Mouse (Mus musculus): ENCODE measurements around the gene Rsph6a. TPM values are rescaled to one million over a fixed set of nuclear protein-coding genes. Genes with fewer than 3 reads are reported as not detected.

The Rsph6a gene
- polyA plus RNA-seq, 1 experiment from 2014 or later = not detected

GRCm38 (mm10) chr7:19103741-19104140 is 49.3 kb downstream of the Rsph6a start:
- no peak overlapping the region for H3K4me3 ChIP-seq (ENCODE audit: low read depth, low read length)
- no peaks in the 10 kb centered on the region for H3K27me3 ChIP-seq (ENCODE audit: control insufficient read depth, insufficient read depth, low read length)
- 0 out of 2 replicates have a peak, but pooled peaks cover 3% of the 10 kb centered on the region for H3K4me1 ChIP-seq (ENCODE audit: control insufficient read depth, insufficient read depth, low read length)
- H3K36me3 ChIP-seq (ENCODE audit: control insufficient read depth, insufficient read depth, low read length) = no peaks in the 10 kb centered on the region
- no peak for ATAC-seq (replicated peaks; ENCODE audit: insufficient number of reproducible peaks, low FRiP score, low TSS enrichment)
- H3K9ac ChIP-seq (ENCODE audit: low read depth, low read length) = no peak overlapping the region
- peaks cover 7% of the 10 kb centered on the region for H3K9me3 ChIP-seq (replicated peaks; ENCODE audit: control insufficient read depth, low read length)
- no peak overlapping the region for H3K4me2 ChIP-seq
- no peak overlapping the region for H3K27ac ChIP-seq (ENCODE audit: low read depth, low read length)

- no peak overlapping the region for H3K27ac ChIP-seq (ENCODE audit: low read depth, low read length)
- H3K36me3 ChIP-seq (ENCODE audit: control insufficient read depth, insufficient read depth, low read length) = no peaks in the 10 kb centered on the region
- H3K9ac ChIP-seq (ENCODE audit: low read depth, low read length) = no peak overlapping the region
- H3K9me3 ChIP-seq (replicated peaks; ENCODE audit: control insufficient read depth, low read length) = peaks cover 7% of the 10 kb centered on the region
- no peak overlapping the region for H3K4me3 ChIP-seq (ENCODE audit: low read depth, low read length)
- no peak overlapping the region for H3K4me2 ChIP-seq
- no peak for ATAC-seq (replicated peaks; ENCODE audit: insufficient number of reproducible peaks, low FRiP score, low TSS enrichment)
- 0 out of 2 replicates have a peak, but pooled peaks cover 3% of the 10 kb centered on the region for H3K4me1 ChIP-seq (ENCODE audit: control insufficient read depth, insufficient read depth, low read length)
- H3K27me3 ChIP-seq (ENCODE audit: control insufficient read depth, insufficient read depth, low read length) = no peaks in the 10 kb centered on the region
- WGBS (ENCODE audit: insufficient replicate concordance) = 68% methylated on average over 2 of the region's 2 CpGs
These were observed 50.0 kb downstream of the Rsph6a start for GRCm38 (mm10) chr7:19104486-19104885.

GRCm38 (mm10) chr7:19107436-19107835 is 52.9 kb downstream of the Rsph6a start:
- Histone ChIP-seq H3K4me1 (ENCODE audit: control insufficient read depth, insufficient read depth, low read length) (0 out of 2 replicates have a peak, but pooled peaks cover 3% of the 10 kb centered on the region), H3K9ac (ENCODE audit: low read depth, low read length) (no peak overlapping the region), H3K4me2 (no peak overlapping the region), H3K27ac (ENCODE audit: low read depth, low read length) (no peak overlapping the region), H3K36me3 (ENCODE audit: control insufficient read depth, insufficient read depth, low read length) (no peaks in the 10 kb centered on the region), H3K9me3 (replicated peaks; ENCODE audit: control insufficient read depth, low read length) (peaks cover 7% of the 10 kb centered on the region), H3K4me3 (ENCODE audit: low read depth, low read length) (no peak overlapping the region), H3K27me3 (ENCODE audit: control insufficient read depth, insufficient read depth, low read length) (no peaks in the 10 kb centered on the region)
- WGBS (ENCODE audit: insufficient replicate concordance) = 37% methylated on average over 3 of the region's 3 CpGs
- no peak for ATAC-seq (replicated peaks; ENCODE audit: insufficient number of reproducible peaks, low FRiP score, low TSS enrichment)

GRCm38 (mm10) chr7:19109565-19109964 is 55.1 kb downstream of the Rsph6a start:
- Histone ChIP-seq H3K9ac (ENCODE audit: low read depth, low read length) (no peak overlapping the region), H3K4me2 (no peak overlapping the region), H3K4me1 (ENCODE audit: control insufficient read depth, insufficient read depth, low read length) (0 out of 2 replicates have a peak, but pooled peaks cover 3% of the 10 kb centered on the region), H3K27me3 (ENCODE audit: control insufficient read depth, insufficient read depth, low read length) (no peaks in the 10 kb centered on the region), H3K4me3 (ENCODE audit: low read depth, low read length) (no peak overlapping the region), H3K36me3 (ENCODE audit: control insufficient read depth, insufficient read depth, low read length) (no peaks in the 10 kb centered on the region), H3K27ac (ENCODE audit: low read depth, low read length) (no peak overlapping the region), H3K9me3 (replicated peaks; ENCODE audit: control insufficient read depth, low read length) (no peaks in the 10 kb centered on the region)
- WGBS (ENCODE audit: insufficient replicate concordance) = 68% methylated on average over 1 of the region's 1 CpGs
- no peak for ATAC-seq (replicated peaks; ENCODE audit: insufficient number of reproducible peaks, low FRiP score, low TSS enrichment)

GRCm38 (mm10) chr7:19118028-19118771 is 63.7 kb downstream of the Rsph6a start, which contains the start of gene Gm4969:
TSS of gene Gm4969 (minus strand) at chr7:19118368.
- Histone ChIP-seq H3K4me1 (ENCODE audit: control insufficient read depth, insufficient read depth, low read length) (peaks cover 13% of the 10 kb centered on the region), H3K9me3 (replicated peaks; ENCODE audit: control insufficient read depth, low read length) (no peaks in the 10 kb centered on the region), H3K36me3 (ENCODE audit: control insufficient read depth, insufficient read depth, low read length) (no peaks in the 10 kb centered on the region), H3K4me3 (ENCODE audit: low read depth, low read length) (peak within 1 kb of the TSS; percentile 25), H3K27ac (ENCODE audit: low read depth, low read length) (no peak within 1 kb of the TSS), H3K9ac (ENCODE audit: low read depth, low read length) (peak within 1 kb of the TSS; percentile 40; the same call in 1 of the 2 replicates), H3K27me3 (ENCODE audit: control insufficient read depth, insufficient read depth, low read length) (peaks cover 4% of the 10 kb centered on the region; the same call in 1 of the 2 replicates), H3K4me2 (peak within 1 kb of the TSS; percentile 87)
- peak; percentile 39 for ATAC-seq (replicated peaks; ENCODE audit: insufficient number of reproducible peaks, low FRiP score, low TSS enrichment)
- 18% methylated on average over 64 of the region's 64 CpGs for WGBS (ENCODE audit: insufficient replicate concordance)

- H3K9me3 ChIP-seq (replicated peaks; ENCODE audit: control insufficient read depth, low read length) = no peaks in the 10 kb centered on the region
- no peak overlapping the region for H3K4me3 ChIP-seq (ENCODE audit: low read depth, low read length)
- 88% methylated on average over 8 of the region's 8 CpGs for WGBS (ENCODE audit: insufficient replicate concordance)
- no peak overlapping the region for H3K27ac ChIP-seq (ENCODE audit: low read depth, low read length)
- no peaks in the 10 kb centered on the region for H3K36me3 ChIP-seq (ENCODE audit: control insufficient read depth, insufficient read depth, low read length)
- H3K4me1 ChIP-seq (ENCODE audit: control insufficient read depth, insufficient read depth, low read length) = peaks cover 13% of the 10 kb centered on the region
- H3K4me2 ChIP-seq = peak overlapping the region; percentile 87; the same call in 1 of the 2 replicates
- no peak for ATAC-seq (replicated peaks; ENCODE audit: insufficient number of reproducible peaks, low FRiP score, low TSS enrichment)
- peaks cover 4% of the 10 kb centered on the region; the same call in 1 of the 2 replicates for H3K27me3 ChIP-seq (ENCODE audit: control insufficient read depth, insufficient read depth, low read length)
- H3K9ac ChIP-seq (ENCODE audit: low read depth, low read length) = no peak overlapping the region
These were observed 64.6 kb downstream of the Rsph6a start for GRCm38 (mm10) chr7:19119083-19119482.

GRCm38 (mm10) chr7:19119631-19120429 is 65.3 kb downstream of the Rsph6a start, which contains the start of gene Fbxo46:
TSS of gene Fbxo46 (plus strand) at chr7:19119859.
- Histone ChIP-seq H3K4me3 (ENCODE audit: low read depth, low read length) (peak within 1 kb of the TSS; percentile 58), H3K9ac (ENCODE audit: low read depth, low read length) (peak within 1 kb of the TSS; percentile 76), H3K9me3 (replicated peaks; ENCODE audit: control insufficient read depth, low read length) (no peaks in the 10 kb centered on the region), H3K36me3 (ENCODE audit: control insufficient read depth, insufficient read depth, low read length) (no peaks in the 10 kb centered on the region), H3K27me3 (ENCODE audit: control insufficient read depth, insufficient read depth, low read length) (peaks cover 4% of the 10 kb centered on the region; the same call in 1 of the 2 replicates), H3K4me2 (peak within 1 kb of the TSS; percentile 87), H3K27ac (ENCODE audit: low read depth, low read length) (no peak within 1 kb of the TSS), H3K4me1 (ENCODE audit: control insufficient read depth, insufficient read depth, low read length) (peaks cover 13% of the 10 kb centered on the region)
- peak; percentile 91 for ATAC-seq (replicated peaks; ENCODE audit: insufficient number of reproducible peaks, low FRiP score, low TSS enrichment)
- WGBS (ENCODE audit: insufficient replicate concordance) = 2% methylated on average over 34 of the region's 34 CpGs

- H3K27me3 ChIP-seq (ENCODE audit: control insufficient read depth, insufficient read depth, low read length) = peaks cover 4% of the 10 kb centered on the region; the same call in 1 of the 2 replicates
- WGBS (ENCODE audit: insufficient replicate concordance) = 84% methylated on average over 4 of the region's 4 CpGs
- no peak for ATAC-seq (replicated peaks; ENCODE audit: insufficient number of reproducible peaks, low FRiP score, low TSS enrichment)
These were observed 67.2 kb downstream of the Rsph6a start for GRCm38 (mm10) chr7:19121686-19122085.

More at GRCm38 (mm10) chr7:19121686-19122085, 67.2 kb downstream of the Rsph6a start:
- Histone ChIP-seq H3K4me1 (ENCODE audit: control insufficient read depth, insufficient read depth, low read length) (peaks cover 13% of the 10 kb centered on the region), H3K9me3 (replicated peaks; ENCODE audit: control insufficient read depth, low read length) (no peaks in the 10 kb centered on the region), H3K27ac (ENCODE audit: low read depth, low read length) (no peak overlapping the region), H3K36me3 (ENCODE audit: control insufficient read depth, insufficient read depth, low read length) (no peaks in the 10 kb centered on the region), H3K9ac (ENCODE audit: low read depth, low read length) (no peak overlapping the region), H3K4me2 (no peak overlapping the region), H3K4me3 (ENCODE audit: low read depth, low read length) (no peak overlapping the region)

All from heart, embryonic 11.5 days (tissue).